Mouse (Mus musculus): Measurements from ENCODE around the gene Tyw1. TPM values are rescaled to one million over a fixed set of nuclear protein-coding genes. Genes with fewer than 3 reads are reported as not detected.

The Tyw1 gene
- polyA plus RNA-seq, 1 experiment from 2014 or later, result 21.7 TPM

Other genes starting within 250 kb of the Tyw1 start
- gene Asl, start 226.4 kb upstream of the Tyw1 start, polyA plus RNA-seq (2015; fragmentation: Nextera tagmentation; extraction: Ambion mirVana), result 30.0 and 30.4 TPM in 2 replicates
- gene Crcp, start 226.3 kb upstream of the Tyw1 start, polyA plus RNA-seq (2015; fragmentation: Nextera tagmentation; extraction: Ambion mirVana), result 37.9 and 39.4 TPM in 2 replicates
- gene Tpst1, start 182.3 kb upstream of the Tyw1 start, polyA plus RNA-seq (2015; fragmentation: Nextera tagmentation; extraction: Ambion mirVana), result 99.2 and 111 TPM in 2 replicates
- gene Kctd7, start 110.8 kb upstream of the Tyw1 start, polyA plus RNA-seq (2015; fragmentation: Nextera tagmentation; extraction: Ambion mirVana), result 6.1 and 7.4 TPM in 2 replicates
- 30.1 and 32.6 TPM in 2 replicates for gene Rabgef1, start 83.8 kb upstream of the Tyw1 start, polyA plus RNA-seq (2015; fragmentation: Nextera tagmentation; extraction: Ambion mirVana)
- 31.5 and 35.3 TPM in 2 replicates for gene Tmem248, start 38.5 kb upstream of the Tyw1 start, polyA plus RNA-seq (2015; fragmentation: Nextera tagmentation; extraction: Ambion mirVana)
- 67.4 and 68.1 TPM in 2 replicates for gene Sbds, start 89 bp upstream of the Tyw1 start, polyA plus RNA-seq (2015; fragmentation: Nextera tagmentation; extraction: Ambion mirVana)
- gene Caln1, start 113.8 kb downstream of the Tyw1 start, polyA plus RNA-seq (2015; fragmentation: Nextera tagmentation; extraction: Ambion mirVana), result 0.92 and 1.5 TPM in 2 replicates
- gene A330070K13Rik, start 129.0 kb downstream of the Tyw1 start, polyA plus RNA-seq (2015; fragmentation: Nextera tagmentation; extraction: Ambion mirVana), result not detected in 2 replicates